Mouse (Mus musculus) forebrain, embryonic 15.5 days (tissue): ENCODE measurements around the gene Abhd10. TPM values are rescaled to one million over a fixed set of nuclear protein-coding genes. Genes with fewer than 3 reads are reported as not detected.

Experiments
- ATAC-seq: fragments of 200-750 bp; cut with Nextera tagmentation; replicated peaks from 2 replicates; pipeline ENCODE4 v1.8.0; 2017; ENCODE audit warnings: mild to moderate bottlenecking, moderate TSS enrichment, moderate library complexity
- H3K27ac ChIP-seq: fragments of 300-500 bp; sonication (generic); replicated peaks from 2 replicates; pipeline ENCODE4 v1.5.1; 2015; ENCODE audit warnings: mild to moderate bottlenecking, inconsistent platforms
- H3K27me3 ChIP-seq: fragments of 300-500 bp; sonication (generic); 2 replicates; pipeline ENCODE4 v1.6.1; 2015; ENCODE audit warnings: inconsistent platforms
- H3K36me3 ChIP-seq: fragments of 300-500 bp; sonication (generic); 2 replicates; pipeline ENCODE4 v1.6.1; 2015; ENCODE audit warnings: mild to moderate bottlenecking, inconsistent platforms
- H3K4me1 ChIP-seq: fragments of 300-500 bp; sonication (generic); 2 replicates; pipeline ENCODE4 v1.6.1; 2015; ENCODE audit warnings: inconsistent platforms
- H3K4me2 ChIP-seq: fragments of 300-500 bp; sonication (generic); replicated peaks from 2 replicates; pipeline ENCODE4 v1.6.1; 2015; ENCODE audit warnings: mild to moderate bottlenecking, inconsistent platforms
- H3K4me3 ChIP-seq: fragments of 300-500 bp; sonication (generic); 2 replicates; pipeline ENCODE4 v1.5.1; 2015; ENCODE audit warnings: mild to moderate bottlenecking, inconsistent platforms
- H3K9ac ChIP-seq: fragments of 300-500 bp; sonication (generic); replicated peaks from 2 replicates; pipeline ENCODE4 v1.6.1; 2015; ENCODE audit warnings: mild to moderate bottlenecking, inconsistent platforms
- H3K9me3 ChIP-seq: fragments of 300-500 bp; sonication (generic); 2 replicates; pipeline ENCODE4 v1.6.1; 2016; ENCODE audit warnings: inconsistent platforms
- whole genome bisulfite sequencing: fragments of 180-500 bp; shearing (Covaris S2); methylation state at CpG from one replicate; pipeline ENCODE4 v1.1.7; 2015; ENCODE audit warnings: mixed read lengths; 5-methylcytosine and 5-hydroxymethylcytosine counted together
- polyA plus RNA-seq: library from polyadenylated mRNA; unstranded; fragments of >200 nt; fragmentation: Nextera tagmentation; extraction: Ambion mirVana; gene quantifications from 2 replicates; pipeline ENCODE4 v1.2.1, GENCODE M21; 2015

The Abhd10 gene
- 39.8 and 43.3 TPM in 2 replicates for polyA plus RNA-seq

DNA sequence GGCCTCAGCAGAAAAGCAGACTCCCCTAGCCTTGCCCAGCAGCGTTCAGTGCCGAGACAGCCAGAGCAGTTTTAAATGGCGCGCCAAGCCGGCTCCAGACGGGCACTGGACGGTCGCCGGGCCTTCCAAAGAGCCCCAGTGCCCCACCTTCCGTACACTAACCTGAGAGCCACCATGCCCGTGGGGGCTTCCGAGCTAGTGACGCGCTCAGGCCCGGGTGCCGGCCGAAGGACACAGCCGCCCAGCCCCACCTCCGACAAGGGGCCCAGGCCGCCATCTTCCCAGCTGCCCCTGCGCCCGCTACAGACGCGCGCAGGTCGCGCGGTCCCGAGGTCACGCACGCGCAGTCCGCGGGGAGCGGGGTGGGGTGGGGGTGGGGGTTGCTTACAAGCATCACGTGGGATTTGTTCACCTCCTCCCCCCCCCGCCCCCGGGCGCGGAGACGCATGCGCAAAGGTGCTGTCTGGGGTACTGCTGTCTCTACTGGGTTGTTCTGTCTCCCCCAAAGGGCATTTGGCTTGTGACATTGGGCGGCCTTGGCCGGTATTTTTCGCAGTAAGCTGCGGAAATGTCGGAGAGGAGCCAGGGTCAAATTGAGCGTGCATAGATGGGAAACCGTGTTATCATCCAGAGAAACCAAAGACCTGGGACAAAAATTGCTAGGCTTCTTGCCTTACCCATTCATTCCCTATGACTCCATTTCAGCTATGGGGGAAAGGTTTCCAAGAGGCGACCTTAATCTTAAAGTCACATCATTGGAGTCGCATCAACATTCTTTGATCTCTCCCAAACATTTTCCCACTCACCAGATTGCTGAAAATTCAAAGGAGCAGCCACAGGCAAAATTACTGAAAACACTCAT lies at the start of gene Abhd10:
Abhd10 (minus strand) TSS at position 341 of the 862 bp plus-strand sequence.
- Histone ChIP-seq H3K4me2 (peak within 1 kb of the TSS; percentile 48), H3K27ac (peak within 1 kb of the TSS; percentile 89), H3K4me3 (peak within 1 kb of the TSS; percentile 71), H3K36me3 (0 out of 2 replicates have a peak, but pooled peaks cover 4% of the 10 kb centered on the region), H3K9me3 (no peaks in the 10 kb centered on the region), H3K9ac (peak within 1 kb of the TSS; percentile 82), H3K4me1 (peaks cover 21% of the 10 kb centered on the region), H3K27me3 (no peaks in the 10 kb centered on the region)
- peak; percentile 98 for ATAC-seq
- under 1% methylated on average over 51 of the region's 51 CpGs for WGBS

DNA sequence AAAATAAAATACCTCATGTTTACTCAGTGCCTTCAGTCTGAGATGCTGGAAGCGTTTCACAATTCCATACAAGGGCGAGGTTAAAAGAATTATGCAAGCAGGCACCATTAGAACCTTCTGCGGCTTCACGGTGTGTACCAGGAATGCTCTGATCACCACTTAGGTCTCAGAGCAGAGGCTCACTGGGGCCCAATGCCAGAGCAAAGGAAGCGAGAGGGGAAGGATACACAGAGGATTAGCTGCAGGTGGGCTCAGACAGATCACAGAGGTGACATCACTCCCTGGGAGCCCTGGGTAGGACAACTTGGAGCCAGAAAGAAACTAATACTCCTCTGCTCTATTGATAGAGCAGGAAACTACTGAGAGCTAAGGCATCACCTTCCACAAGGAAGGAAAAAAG lies 48.5 kb upstream of the Abhd10 start:
- no peaks in the 10 kb centered on the region for H3K27me3 ChIP-seq
- ATAC-seq = no peak
- no peaks in the 10 kb centered on the region for H3K9me3 ChIP-seq
- no peak overlapping the region for H3K4me3 ChIP-seq
- H3K4me1 ChIP-seq = no peaks in the 10 kb centered on the region
- H3K27ac ChIP-seq = no peak overlapping the region
- H3K36me3 ChIP-seq = no peaks in the 10 kb centered on the region
- H3K4me2 ChIP-seq = no peak overlapping the region
- WGBS = 61% methylated on average over 5 of the region's 5 CpGs
- no peak overlapping the region for H3K9ac ChIP-seq

DNA sequence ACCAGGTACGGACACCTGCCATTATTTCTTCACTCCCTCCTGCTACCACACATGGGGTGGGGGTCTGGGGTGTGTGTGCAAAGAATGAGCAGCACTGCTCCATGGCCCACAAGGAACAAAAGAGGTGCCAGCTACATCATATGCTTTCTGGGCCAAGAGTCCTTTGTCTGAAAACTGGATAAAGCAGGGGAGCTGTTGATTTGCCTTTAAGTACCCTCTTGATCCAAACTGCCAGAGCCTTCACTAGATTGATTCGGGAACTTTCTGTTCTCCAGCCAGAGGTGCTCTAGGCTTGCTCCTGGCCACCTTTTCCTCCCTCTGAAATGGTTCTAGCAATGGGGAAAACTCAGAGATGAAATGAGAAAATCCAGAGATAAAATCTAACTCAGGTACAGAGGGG lies 46.6 kb upstream of the Abhd10 start:
- ATAC-seq = no peak
- H3K27ac ChIP-seq = no peak overlapping the region

DNA sequence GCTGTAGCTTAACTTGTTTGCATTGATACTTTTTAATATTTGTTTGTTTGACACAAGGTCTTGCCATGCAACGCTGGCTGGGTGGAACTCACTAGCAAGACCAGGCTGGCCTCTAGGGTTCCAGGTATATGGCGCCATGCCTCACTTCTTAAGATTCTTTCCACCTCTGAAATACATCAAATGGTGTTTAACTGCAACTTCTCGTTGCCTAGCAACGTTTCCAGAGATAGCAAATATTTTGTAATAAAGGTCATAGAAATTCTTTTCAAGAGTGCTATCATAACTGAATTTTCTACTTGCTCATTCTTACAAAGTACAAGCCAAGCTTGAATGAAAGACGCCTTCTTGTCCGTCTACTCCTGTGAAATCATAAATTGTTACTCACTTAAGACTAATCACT lies 44.9 kb upstream of the Abhd10 start:
- Histone ChIP-seq H3K4me2 (no peak overlapping the region), H3K9me3 (no peaks in the 10 kb centered on the region), H3K9ac (no peak overlapping the region), H3K4me1 (no peaks in the 10 kb centered on the region), H3K36me3 (no peaks in the 10 kb centered on the region), H3K4me3 (no peak overlapping the region), H3K27me3 (no peaks in the 10 kb centered on the region), H3K27ac (no peak overlapping the region)
- ATAC-seq = no peak
- 90% methylated on average over 6 of the region's 6 CpGs for WGBS

More for the DNA sequence above, 46.6 kb upstream of the Abhd10 start:
- no peaks in the 10 kb centered on the region for H3K36me3 ChIP-seq
- no peak overlapping the region for H3K4me2 ChIP-seq
- H3K9ac ChIP-seq = no peak overlapping the region
- no peaks in the 10 kb centered on the region for H3K9me3 ChIP-seq
- 74% methylated on average over 2 of the region's 2 CpGs for WGBS
- H3K4me1 ChIP-seq = no peaks in the 10 kb centered on the region
- no peak overlapping the region for H3K4me3 ChIP-seq
- no peaks in the 10 kb centered on the region for H3K27me3 ChIP-seq

DNA sequence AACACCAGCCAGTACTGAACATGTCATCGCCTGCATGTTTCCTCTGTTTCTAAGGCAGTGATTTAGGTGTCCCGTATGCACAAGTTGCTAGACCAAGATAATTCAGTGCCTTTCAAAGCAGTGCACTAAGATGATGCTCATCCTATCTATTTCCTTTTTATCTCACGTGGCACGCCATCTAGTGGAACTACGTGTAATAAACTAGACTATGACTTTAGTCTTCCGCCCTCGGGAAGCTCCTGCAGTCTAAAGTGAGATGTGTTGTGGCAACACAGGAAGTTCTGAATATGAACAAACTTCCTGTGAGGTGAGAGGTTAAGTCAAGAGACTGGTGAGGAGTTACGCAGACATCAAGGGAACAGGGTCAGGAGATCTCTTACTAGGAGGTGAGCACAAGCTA lies 43.9 kb upstream of the Abhd10 start:
- 48% methylated on average over 8 of the region's 8 CpGs for WGBS
- H3K36me3 ChIP-seq = no peaks in the 10 kb centered on the region
- ATAC-seq = no peak
- H3K4me3 ChIP-seq = no peak overlapping the region
- no peak overlapping the region for H3K27ac ChIP-seq
- no peaks in the 10 kb centered on the region for H3K9me3 ChIP-seq
- H3K9ac ChIP-seq = no peak overlapping the region
- no peak overlapping the region for H3K4me2 ChIP-seq
- H3K4me1 ChIP-seq = no peaks in the 10 kb centered on the region
- no peaks in the 10 kb centered on the region for H3K27me3 ChIP-seq

DNA sequence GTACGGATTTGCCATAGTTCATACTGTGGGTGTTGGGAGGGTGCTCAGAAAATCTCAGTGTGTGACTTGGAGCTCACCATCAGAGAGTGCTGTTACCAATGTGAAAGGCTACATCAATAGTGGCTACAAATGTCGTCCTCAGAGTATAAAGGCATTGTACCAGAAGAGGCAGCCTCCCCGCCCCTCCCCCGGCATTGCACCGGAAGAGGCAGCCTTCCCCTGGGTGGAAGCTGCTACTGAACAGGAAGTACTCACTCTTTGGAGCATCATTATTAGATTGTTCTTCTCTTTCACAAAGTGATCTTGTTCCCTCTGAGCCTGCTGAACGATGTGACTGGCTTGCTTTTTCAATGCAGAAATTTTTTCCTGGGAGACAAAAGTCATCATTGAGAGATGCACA lies 37.2 kb upstream of the Abhd10 start:
- Histone ChIP-seq H3K9ac (no peak overlapping the region), H3K27ac (no peak overlapping the region), H3K4me1 (no peaks in the 10 kb centered on the region), H3K36me3 (no peaks in the 10 kb centered on the region), H3K4me3 (no peak overlapping the region), H3K9me3 (no peaks in the 10 kb centered on the region), H3K27me3 (no peaks in the 10 kb centered on the region), H3K4me2 (no peak overlapping the region)
- no peak for ATAC-seq
- WGBS = 77% methylated on average over 6 of the region's 6 CpGs

DNA sequence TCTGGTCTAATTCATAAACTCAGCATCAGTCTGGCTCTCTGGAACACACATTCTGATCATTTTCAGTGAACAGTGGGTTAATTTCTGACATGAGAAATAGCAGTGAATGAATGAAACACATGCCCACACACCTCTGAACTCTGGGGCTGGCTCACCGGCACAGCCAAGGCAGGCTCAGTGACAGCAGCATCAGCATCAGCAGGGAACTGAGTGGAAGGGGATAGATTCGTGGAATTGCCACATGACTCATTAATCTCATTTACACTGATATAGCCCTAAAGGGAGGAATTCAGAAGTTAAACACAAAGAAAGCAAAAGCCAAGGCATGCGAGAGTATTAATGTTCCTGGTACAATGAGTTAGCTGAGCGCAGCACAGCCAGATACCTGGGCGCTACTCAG lies 32.1 kb upstream of the Abhd10 start:
- Histone ChIP-seq H3K36me3 (no peaks in the 10 kb centered on the region), H3K27ac (no peak overlapping the region), H3K4me2 (no peak overlapping the region), H3K9ac (no peak overlapping the region), H3K4me1 (no peaks in the 10 kb centered on the region), H3K4me3 (no peak overlapping the region), H3K9me3 (no peaks in the 10 kb centered on the region), H3K27me3 (no peaks in the 10 kb centered on the region)
- WGBS = 81% methylated on average over 5 of the region's 5 CpGs
- no peak for ATAC-seq

DNA sequence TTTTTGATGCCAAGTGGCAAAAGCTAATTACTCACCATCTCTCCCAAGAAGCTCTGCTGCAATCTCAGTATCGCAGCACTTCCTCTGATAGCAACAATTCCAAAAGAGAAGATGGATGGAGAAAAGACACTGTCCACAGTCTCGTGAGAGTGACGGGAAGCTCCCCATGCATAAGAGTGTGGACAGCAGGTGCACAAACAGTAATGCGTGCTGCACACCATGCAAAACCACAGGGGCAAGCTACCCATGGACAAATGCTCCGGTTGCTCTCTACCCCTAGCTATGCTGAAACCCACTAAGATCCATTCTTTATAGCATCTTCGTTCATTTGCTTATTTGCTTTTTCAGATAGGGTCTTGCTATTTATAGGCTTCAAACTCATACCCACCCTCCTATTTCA lies 28.2 kb upstream of the Abhd10 start:
- Histone ChIP-seq H3K4me3 (no peak overlapping the region), H3K4me2 (no peak overlapping the region), H3K27me3 (no peaks in the 10 kb centered on the region), H3K9me3 (no peaks in the 10 kb centered on the region), H3K27ac (no peak overlapping the region), H3K36me3 (no peaks in the 10 kb centered on the region), H3K4me1 (peaks cover 13% of the 10 kb centered on the region), H3K9ac (no peak overlapping the region)
- ATAC-seq = no peak
- WGBS = 93% methylated on average over 6 of the region's 6 CpGs

DNA sequence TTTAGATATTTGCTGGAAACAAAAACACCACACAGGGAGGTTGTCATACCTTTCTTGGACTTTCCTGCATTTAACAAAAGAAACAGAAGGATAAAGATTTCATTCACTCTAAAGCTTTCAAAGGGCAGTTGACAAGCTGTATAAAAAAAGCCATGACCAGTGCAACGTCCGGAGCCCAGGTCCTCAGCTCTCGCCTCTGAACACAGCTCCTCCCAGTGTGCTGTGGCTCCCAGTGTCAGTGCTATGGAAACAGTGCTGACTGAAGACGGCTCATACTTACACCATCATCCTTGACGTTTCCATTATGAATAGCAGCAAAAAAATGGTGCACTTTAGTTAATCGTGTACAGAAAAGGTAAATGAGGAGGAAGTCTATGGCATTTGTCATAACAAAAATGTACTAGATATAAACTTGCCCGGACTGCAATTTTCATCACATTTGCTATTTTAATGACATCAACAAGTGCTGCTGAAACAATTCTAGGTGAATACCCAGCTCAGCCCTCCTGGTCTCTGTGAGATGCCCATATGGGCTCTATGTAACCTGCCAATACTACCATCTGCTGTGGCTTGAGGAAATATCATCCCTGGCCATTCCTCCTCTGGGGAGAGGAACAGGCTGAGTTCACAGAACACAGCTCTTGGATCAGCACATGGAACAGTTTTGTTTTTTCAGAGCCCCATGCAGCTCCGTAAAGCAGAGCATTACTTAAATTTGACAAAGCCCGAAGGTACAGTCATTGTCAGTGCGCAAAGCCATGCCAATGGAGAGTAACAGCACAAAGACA lies 25.3 kb upstream of the Abhd10 start:
- Histone ChIP-seq H3K4me3 (no peak overlapping the region), H3K9ac (no peak overlapping the region), H3K9me3 (no peaks in the 10 kb centered on the region), H3K36me3 (no peaks in the 10 kb centered on the region), H3K27me3 (no peaks in the 10 kb centered on the region), H3K27ac (no peak overlapping the region), H3K4me2 (no peak overlapping the region), H3K4me1 (peaks cover 13% of the 10 kb centered on the region)
- peak; percentile 72 for ATAC-seq
- 47% methylated on average over 10 of the region's 10 CpGs for WGBS

DNA sequence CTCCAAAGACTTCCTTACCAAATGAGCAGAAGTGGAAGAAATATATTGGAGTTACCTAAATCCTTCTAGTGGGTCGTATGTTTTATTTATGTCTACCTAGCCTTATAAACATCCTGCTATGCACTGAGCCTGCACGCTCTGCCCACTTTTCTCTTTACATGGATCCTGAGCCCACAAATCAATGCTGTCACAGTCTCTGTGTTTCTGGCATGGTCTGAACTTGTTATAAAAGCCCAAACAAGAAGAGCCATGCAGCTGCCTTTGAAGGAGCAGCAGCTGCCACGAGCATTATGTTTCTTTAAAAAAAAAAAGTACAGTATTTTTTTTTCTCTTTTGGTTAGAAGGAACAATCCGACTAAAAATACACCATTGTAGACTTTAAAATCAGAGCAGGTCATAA lies 24.7 kb upstream of the Abhd10 start:
- H3K36me3 ChIP-seq = no peaks in the 10 kb centered on the region
- ATAC-seq = 0 out of 2 replicates have a peak, but pooled peaks have one; percentile 13
- no peak overlapping the region for H3K27ac ChIP-seq
- H3K4me2 ChIP-seq = no peak overlapping the region
- peaks cover 13% of the 10 kb centered on the region for H3K4me1 ChIP-seq
- H3K4me3 ChIP-seq = no peak overlapping the region
- H3K27me3 ChIP-seq = no peaks in the 10 kb centered on the region
- 50% methylated on average over 4 of the region's 4 CpGs for WGBS
- H3K9ac ChIP-seq = no peak overlapping the region
- no peaks in the 10 kb centered on the region for H3K9me3 ChIP-seq

DNA sequence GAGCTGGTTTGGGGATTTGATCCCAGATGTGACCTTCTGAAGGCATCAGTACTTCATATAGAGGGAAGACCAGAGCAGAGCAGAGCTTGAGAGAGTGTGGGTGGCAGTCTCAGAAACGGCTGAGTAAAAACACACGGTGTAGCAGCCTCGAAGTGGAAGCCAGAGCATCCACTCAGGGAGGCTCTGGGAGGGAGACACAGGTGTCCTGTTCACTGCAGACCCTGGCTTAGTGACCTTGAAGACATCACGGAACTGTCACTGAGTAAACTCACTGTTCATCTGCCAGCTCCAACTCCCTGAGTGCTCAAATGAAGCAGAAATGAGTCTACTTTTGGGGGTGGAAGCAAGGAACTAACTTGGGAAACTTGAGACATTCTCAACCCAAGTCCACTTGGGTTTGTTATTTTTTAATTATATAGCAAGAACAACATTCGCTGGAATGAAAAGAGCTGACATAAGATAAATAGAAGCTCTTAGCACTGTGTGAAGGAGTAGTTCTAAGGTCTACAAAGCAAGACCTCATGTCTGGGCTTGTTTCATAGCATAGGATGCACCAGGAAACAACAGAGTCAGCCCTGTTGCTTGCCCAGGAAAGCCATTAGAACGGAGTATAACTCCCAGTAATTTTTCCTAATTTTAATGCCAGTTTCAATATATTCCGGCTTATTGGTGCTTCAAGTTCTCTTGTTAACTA lies 23.2 kb upstream of the Abhd10 start:
- ATAC-seq = no peak
- H3K27me3 ChIP-seq = no peaks in the 10 kb centered on the region
- no peaks in the 10 kb centered on the region for H3K36me3 ChIP-seq
- H3K27ac ChIP-seq = no peak overlapping the region
- H3K9ac ChIP-seq = no peak overlapping the region
- no peaks in the 10 kb centered on the region for H3K9me3 ChIP-seq
- H3K4me1 ChIP-seq = peaks cover 13% of the 10 kb centered on the region
- H3K4me3 ChIP-seq = no peak overlapping the region
- no peak overlapping the region for H3K4me2 ChIP-seq
- WGBS = 92% methylated on average over 7 of the region's 7 CpGs

DNA sequence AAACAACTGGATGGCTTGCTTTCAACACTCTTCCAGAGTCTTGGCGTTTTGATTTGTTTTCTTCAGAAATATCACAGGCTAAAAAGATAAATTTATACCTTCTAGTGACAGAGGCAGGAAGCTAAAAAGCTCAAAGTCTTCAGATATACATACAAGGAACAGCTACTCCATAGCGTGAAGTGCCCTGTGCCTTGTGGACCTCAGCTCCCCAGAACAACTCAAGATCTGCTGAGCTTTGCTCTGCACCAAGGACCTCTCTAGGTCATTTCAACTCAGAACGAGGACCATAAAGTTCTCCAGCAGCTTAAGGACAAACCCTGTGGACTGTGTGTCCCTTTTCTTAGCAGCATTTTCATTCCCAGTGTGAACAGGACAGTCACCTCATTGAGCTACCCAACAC lies 22.3 kb upstream of the Abhd10 start:
- Histone ChIP-seq H3K4me1 (peaks cover 13% of the 10 kb centered on the region), H3K36me3 (no peaks in the 10 kb centered on the region), H3K27ac (no peak overlapping the region), H3K27me3 (no peaks in the 10 kb centered on the region), H3K4me3 (no peak overlapping the region), H3K4me2 (no peak overlapping the region), H3K9ac (no peak overlapping the region), H3K9me3 (no peaks in the 10 kb centered on the region)
- 91% methylated on average over 3 of the region's 3 CpGs for WGBS
- ATAC-seq = no peak
